Mouse (Mus musculus): ENCODE results near the gene Olfr1230.

Olfr1230 gene

DNA sequence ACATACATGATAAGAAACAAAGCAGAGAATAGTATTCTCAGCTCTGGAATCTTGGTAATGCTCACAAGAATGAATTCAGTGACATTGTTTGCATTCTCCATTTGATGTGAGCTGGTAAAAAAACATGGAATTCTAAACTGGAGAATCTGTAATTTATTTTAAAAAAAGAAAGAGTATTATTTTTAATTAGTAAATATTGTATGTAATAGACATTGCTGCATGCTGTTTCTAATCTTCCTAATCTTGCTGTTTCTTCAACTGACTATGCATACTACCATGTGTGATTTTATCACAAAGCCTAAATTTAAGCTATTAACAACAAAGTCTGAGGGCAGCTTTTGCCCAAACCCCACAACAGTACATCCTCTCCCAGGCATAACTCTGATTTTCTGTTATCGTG lies at the start of gene Olfr1230:
Gene Olfr1230 (minus strand): TSS at position 101 of the 400 bp plus-strand sequence.
- DNase-seq (ENCODE audit: low read depth, low spot score): no peak

DNA sequence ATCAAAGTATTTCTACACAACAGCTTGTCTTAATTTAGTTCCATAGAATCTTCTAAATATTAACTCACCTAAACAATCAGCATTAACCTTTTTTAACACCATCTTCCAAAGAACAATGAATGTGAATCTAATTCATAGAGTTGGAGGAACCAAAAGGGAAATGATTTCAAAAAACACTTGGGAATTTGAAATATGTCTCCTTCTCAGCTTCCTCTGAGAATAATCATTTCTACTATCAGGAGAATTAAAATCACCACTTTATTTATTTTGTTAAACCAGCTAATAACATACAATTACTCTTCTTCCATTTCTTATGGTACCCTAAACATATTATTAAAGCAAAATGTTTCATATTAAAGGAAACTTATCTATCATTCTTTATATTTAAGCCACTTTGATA lies 45.2 kb upstream of the Olfr1230 start, which contains the start of gene Olfr1233:
Gene Olfr1233 (minus strand): TSS at position 101 of the 400 bp plus-strand sequence.
- DNase-seq (ENCODE audit: low read depth, low spot score): no peak

DNA sequence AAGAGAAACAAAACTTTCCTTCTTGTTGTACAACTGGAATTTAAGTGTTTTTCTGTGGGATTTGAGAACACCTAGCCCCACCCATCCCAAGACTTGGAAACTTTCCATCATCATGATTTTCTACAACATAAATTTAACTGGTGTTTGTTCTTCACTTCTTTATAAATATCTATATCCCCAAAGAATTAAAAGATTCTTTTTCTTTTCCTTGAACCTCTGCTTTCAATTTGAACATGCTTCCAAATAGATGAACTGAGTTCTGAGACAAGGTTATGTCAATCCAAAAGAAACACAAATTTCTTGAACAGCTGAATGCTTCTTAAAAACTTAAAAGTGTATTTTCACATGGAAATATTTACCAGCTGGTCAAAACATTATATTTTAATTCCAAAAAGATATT lies 32.5 kb upstream of the Olfr1230 start, which contains the start of gene Olfr1232:
Gene Olfr1232 (minus strand): TSS at position 101 of the 400 bp plus-strand sequence.
- no peak for DNase-seq (ENCODE audit: low read depth, low spot score)

DNA sequence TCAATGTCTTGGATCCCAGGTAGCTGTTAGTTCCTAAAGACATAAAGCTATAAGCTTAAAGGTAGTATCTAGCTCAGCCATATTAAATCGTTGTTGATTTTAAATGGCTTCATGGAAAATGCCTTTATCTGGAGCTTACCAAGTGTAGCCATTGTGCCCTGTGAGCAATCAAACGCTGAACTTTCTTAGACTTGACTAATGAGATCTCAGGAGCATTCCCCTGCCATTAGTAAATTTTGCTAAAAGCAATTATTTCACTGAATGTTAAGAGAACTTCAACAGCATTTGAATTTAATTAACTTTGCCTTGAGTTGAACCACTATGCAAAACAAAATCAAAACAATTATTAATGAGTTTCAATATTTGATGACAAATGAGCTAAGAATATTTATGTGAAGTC lies 9.9 kb upstream of the Olfr1230 start, which contains the start of gene Olfr1231:
Gene Olfr1231 (minus strand): TSS at position 101 of the 400 bp plus-strand sequence.
- no peak for DNase-seq (ENCODE audit: low read depth, low spot score)

DNA sequence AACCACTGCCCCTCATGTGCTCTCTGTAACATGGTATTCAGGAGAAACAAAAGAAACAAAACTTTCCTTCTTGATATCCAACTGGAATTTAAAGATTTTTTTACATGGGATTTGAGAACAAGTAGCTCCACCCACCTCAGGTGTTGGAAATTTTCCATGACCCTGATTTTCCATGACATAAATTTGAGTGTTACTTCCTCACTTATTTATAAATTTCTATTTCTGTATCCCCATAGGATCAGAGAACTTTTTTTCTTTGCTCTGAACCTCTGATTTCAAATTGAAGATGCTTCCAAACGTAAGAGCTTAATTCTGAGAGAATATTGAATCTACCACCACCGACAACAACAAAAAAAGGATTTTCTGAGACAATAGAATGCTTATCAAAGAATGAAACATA lies 9.2 kb downstream of the Olfr1230 start, which contains the start of gene Olfr1229:
Gene Olfr1229 (minus strand): TSS at position 101 of the 400 bp plus-strand sequence.
- DNase-seq (ENCODE audit: low read depth, low spot score): no peak

DNA sequence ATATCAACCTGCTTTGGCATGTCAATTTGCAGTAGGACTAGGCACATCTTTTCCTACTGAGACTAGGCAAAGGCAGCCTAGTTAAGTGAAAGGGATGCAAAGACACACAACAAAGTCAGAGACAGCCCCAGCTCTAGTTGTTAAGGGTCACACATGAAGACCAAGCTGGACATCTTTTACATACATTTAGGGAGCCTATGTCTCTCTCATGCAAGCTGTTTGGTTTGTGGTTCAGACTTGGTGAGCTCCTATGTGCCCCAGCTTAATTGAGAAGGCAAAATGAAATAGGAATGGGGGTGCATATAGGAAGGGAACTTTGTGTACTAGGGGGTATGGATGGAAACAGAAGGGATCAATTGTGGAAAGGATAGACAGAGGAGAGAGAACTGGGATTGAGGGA lies 43.1 kb downstream of the Olfr1230 start, which contains the start of gene Olfr1228:
Gene Olfr1228 (minus strand): TSS at position 101 of the 400 bp plus-strand sequence.
- no peak for DNase-seq (ENCODE audit: low read depth, low spot score)
